Mouse (Mus musculus): Measurements from ENCODE around the gene Gm43302.
"Not testable (repeated sequence)": the region's sequence is repeated elsewhere in the genome, so short reads cannot be mapped to it uniquely, and the experiment has no call there.

Gm43302 gene

GRCm38 (mm10) chr5:105197915-105198560 lies 95.5 kb downstream of the Gm43302 start:
- DNase-seq (ENCODE audit: low spot score) = not testable (repeated sequence)

- DNase-seq (ENCODE audit: low spot score) = not testable (repeated sequence)
Observed at GRCm38 (mm10) chr5:105196308-105196707, 97.2 kb downstream of the Gm43302 start.

- DNase-seq (ENCODE audit: low spot score) = not testable (repeated sequence)
Observed at GRCm38 (mm10) chr5:105192536-105192935, 101.0 kb downstream of the Gm43302 start.

GRCm38 (mm10) chr5:105181446-105181845 lies 112.0 kb downstream of the Gm43302 start:
- DNase-seq (ENCODE audit: low spot score) = no peak

All from lung, postnatal 25 days (tissue).